Mouse (Mus musculus) Patski (cell line): Measurements from ENCODE around the gene Myod1. TPM values are rescaled to one million over a fixed set of nuclear protein-coding genes. Genes with fewer than 3 reads are reported as not detected.

ENCODE experiments used
- ATAC-seq: fragments of 100-300 bp; one replicate; pipeline ENCODE4 v1.8.0; 2021
- CTCF ChIA-PET: fragments of 350-600 bp; sonication (Branson Sonifier 250); formaldehyde crosslinking; loops from one replicate; lab custom pipeline; 2022; ENCODE audit warnings: inconsistent platforms; lab: Charles Lee
- POLR2A ChIA-PET: fragments of 350-600 bp; sonication (Branson Sonifier 250); formaldehyde crosslinking; loops from one replicate; lab custom pipeline; 2022; ENCODE audit warnings: antibody characterized with exemption, inconsistent platforms; lab: Charles Lee
- DNase-seq: peaks from one replicate; pipeline ENCODE4 v3.0.0-alpha.2; 2011; ENCODE audit warnings: low read depth, low spot score
- H3K27me3 ChIP-seq: fragments of 371-371 bp; one replicate; pipeline ENCODE4 v1.5.1; 2021
- CTCF ChIP-seq: fragments of 100-300 bp; IDR thresholded peaks from one replicate; pipeline ENCODE4 v1.5.1; 2021
- in situ Hi-C: fragments of 300-500 bp; cut with MboI; formaldehyde crosslinking; loops from 3 replicates; pipeline ENCODE4 v1.11.1; 2018; ENCODE audit warnings: low pct_unique_long_range_greater_than_20kb, mixed read lengths
- polyA plus RNA-seq: library from polyadenylated mRNA; unstranded; gene quantifications from one replicate; pipeline ENCODE4 v1.2.3, GENCODE M21; 2021

Gene Myod1
- polyA plus RNA-seq, 1 experiment from 2014 or later, result not detected

- in situ Hi-C loops, result loop anchor here (5.0 to 10.0 kb wide), 2 partner anchors 175 to 217 kb away; no protein-coding TSS in a partner anchor
- no peak for ATAC-seq
- ChIA-PET CTCF (interaction anchor here (8.8 kb wide), 1 partner anchor 218 kb away, joined by 106 read pairs; no protein-coding TSS in a partner anchor), POLR2A (interaction anchor here (0.6 kb wide), 1 partner anchor 183 kb away, joined by 4 read pairs; no protein-coding TSS in a partner anchor)
- peaks cover 33% of the 10 kb centered on the region for H3K27me3 ChIP-seq
- no peak for DNase-seq
- TF ChIP-seq CTCF, result no peak
Measured at GRCm38 (mm10) chr7:46390226-46390625, 14.0 kb downstream of the Myod1 start.

- ATAC-seq (no peak), DNase-seq (no peak)
- ChIA-PET POLR2A (no interaction called here), CTCF (interaction anchor here (1.0 to 8.8 kb wide), 3 partner anchors 68 to 220 kb away, joined by 3 to 106 read pairs (median 8); no protein-coding TSS in a partner anchor)
- in situ Hi-C loops, result loop anchor here (5.0 to 10.0 kb wide), 2 partner anchors 173 to 216 kb away; no protein-coding TSS in a partner anchor
- H3K27me3 ChIP-seq, result peaks cover 35% of the 10 kb centered on the region
- no peak for TF ChIP-seq CTCF
Measured at GRCm38 (mm10) chr7:46391701-46392100, 15.4 kb downstream of the Myod1 start.

- ATAC-seq, result peak; percentile 40
- DNase-seq, result no peak
- in situ Hi-C loops, result loop anchor here (5.0 to 10.0 kb wide), 2 partner anchors 172 to 214 kb away; no protein-coding TSS in a partner anchor
- ChIA-PET POLR2A (interaction anchor here (0.8 kb wide), 1 partner anchor 213 kb away, joined by 5 read pairs; no protein-coding TSS in a partner anchor), CTCF (interaction anchor here (0.8 to 8.8 kb wide), 16 partner anchors 9 to 318 kb away, joined by 3 to 106 read pairs (median 3); partner anchors contain the start of genes Myod1 and Saal1)
- TF ChIP-seq CTCF, result no peak
- H3K27me3 ChIP-seq, result peaks cover 45% of the 10 kb centered on the region
Measured at GRCm38 (mm10) chr7:46393116-46393515, 16.8 kb downstream of the Myod1 start.

- no peak for TF ChIP-seq CTCF
Measured at GRCm38 (mm10) chr7:46393718-46394511, 17.6 kb downstream of the Myod1 start.

GRCm38 (mm10) chr7:46394933-46395332 is 18.7 kb downstream of the Myod1 start:
- no peak for TF ChIP-seq CTCF
- ChIA-PET POLR2A (interaction anchor here (0.5 kb wide), 1 partner anchor 81 kb away, joined by 7 read pairs; no protein-coding TSS in a partner anchor), CTCF (interaction anchor here (1.8 to 8.8 kb wide), 2 partner anchors 206 to 213 kb away, joined by 4 to 106 read pairs; no protein-coding TSS in a partner anchor)
- H3K27me3 ChIP-seq, result peaks cover 45% of the 10 kb centered on the region
- no peak for DNase-seq
- ATAC-seq, result no peak
- in situ Hi-C loops, result loop anchor here (5.0 to 10.0 kb wide), 2 partner anchors 170 to 212 kb away; no protein-coding TSS in a partner anchor

More at GRCm38 (mm10) chr7:46393718-46394511, 17.6 kb downstream of the Myod1 start:
- peaks cover 47% of the 10 kb centered on the region for H3K27me3 ChIP-seq
- DNase-seq, result no peak
- ATAC-seq, result no peak
- ChIA-PET CTCF (interaction anchor here (0.8 to 8.8 kb wide), 10 partner anchors 18 to 317 kb away, joined by 3 to 106 read pairs (median 4); partner anchors contain the start of genes Myod1 and Saal1), POLR2A (interaction anchor here (0.5 kb wide), 1 partner anchor 82 kb away, joined by 7 read pairs; no protein-coding TSS in a partner anchor)
- in situ Hi-C loops, result loop anchor here (5.0 to 10.0 kb wide), 2 partner anchors 171 to 213 kb away; no protein-coding TSS in a partner anchor

GRCm38 (mm10) chr7:46395571-46395970 is 19.3 kb downstream of the Myod1 start:
- ChIA-PET CTCF (interaction anchor here (1.8 to 8.8 kb wide), 2 partner anchors 205 to 212 kb away, joined by 4 to 106 read pairs; no protein-coding TSS in a partner anchor), POLR2A (no interaction called here)
- TF ChIP-seq CTCF, result no peak
- DNase-seq, result no peak
- peaks cover 45% of the 10 kb centered on the region for H3K27me3 ChIP-seq
- in situ Hi-C loops, result loop anchor here (10.0 kb wide), 1 partner anchor 169 kb away; no protein-coding TSS in a partner anchor
- ATAC-seq, result no peak

GRCm38 (mm10) chr7:46396231-46396927 is 20.1 kb downstream of the Myod1 start, which contains the start of gene Kcnc1:
Gene Kcnc1, plus strand, starts transcription at chr7:46396497.
- H3K27me3 ChIP-seq, result peaks cover 47% of the 10 kb centered on the region
- TF ChIP-seq CTCF, result no peak
- in situ Hi-C loops, result loop anchor here (10.0 kb wide), 1 partner anchor 168 kb away; no protein-coding TSS in a partner anchor
- ATAC-seq, result peak; percentile 84
- DNase-seq, result no peak
- ChIA-PET POLR2A (no interaction called here), CTCF (interaction anchor here (0.8 to 8.8 kb wide), 3 partner anchors 165 to 211 kb away, joined by 3 to 106 read pairs (median 4); no protein-coding TSS in a partner anchor)

- peak; percentile 5 for ATAC-seq
- ChIA-PET POLR2A (no interaction called here), CTCF (interaction anchor here (0.8 to 8.8 kb wide), 2 partner anchors 165 to 211 kb away, joined by 3 to 106 read pairs; no protein-coding TSS in a partner anchor)
- TF ChIP-seq CTCF, result no peak
- peaks cover 48% of the 10 kb centered on the region for H3K27me3 ChIP-seq
- in situ Hi-C loops, result loop anchor here (10.0 kb wide), 1 partner anchor 168 kb away; no protein-coding TSS in a partner anchor
- DNase-seq, result no peak
Measured at GRCm38 (mm10) chr7:46396928-46397731, 20.9 kb downstream of the Myod1 start.
